Mouse (Mus musculus) liver, adult 2 months (tissue): ENCODE data around the gene Pappa. TPM values are rescaled to one million over a fixed set of nuclear protein-coding genes. Genes with fewer than 3 reads are reported as not detected.

ENCODE experiments used
- DNase-seq: peaks from one replicate; pipeline ENCODE4 v3.0.0-alpha.2; 2011; ENCODE audit warnings: low read depth, low spot score; ENCODE audit errors: extremely low read depth
- H3K27ac ChIP-seq: fragments of 200-500 bp; replicated peaks from 2 replicates; pipeline ENCODE4 v1.5.1; 2012; ENCODE audit warnings: low read depth, mild to moderate bottlenecking, control low read depth, inconsistent platforms, low read length; ENCODE audit not compliant: insufficient read depth
- H3K27me3 ChIP-seq: fragments of 200-500 bp; 2 replicates; pipeline ENCODE4 v1.6.1; 2012; ENCODE audit warnings: mild to moderate bottlenecking, moderate library complexity, low read length, inconsistent platforms; ENCODE audit not compliant: control insufficient read depth, insufficient read depth
- H3K36me3 ChIP-seq: fragments of 200-500 bp; 2 replicates; pipeline ENCODE4 v1.6.1; 2012; ENCODE audit warnings: low read length, inconsistent platforms; ENCODE audit not compliant: control insufficient read depth, insufficient read depth
- H3K4me1 ChIP-seq: fragments of 200-500 bp; 2 replicates; pipeline ENCODE4 v1.6.1; 2011; ENCODE audit warnings: low read length; ENCODE audit not compliant: control insufficient read depth, insufficient read depth
- H3K4me3 ChIP-seq: fragments of 200-500 bp; 2 replicates; pipeline ENCODE4 v1.5.1; 2011; ENCODE audit warnings: low read depth, mild to moderate bottlenecking, control low read depth, low read length, moderate library complexity; ENCODE audit not compliant: insufficient read depth
- H3K79me2 ChIP-seq: fragments of 200-500 bp; 2 replicates; pipeline ENCODE4 v1.6.1; 2012; ENCODE audit warnings: inconsistent platforms, mild to moderate bottlenecking, low read length, moderate library complexity; ENCODE audit not compliant: control insufficient read depth, insufficient read depth
- H3K9ac ChIP-seq: fragments of 200-500 bp; 2 replicates; pipeline ENCODE4 v1.6.1; 2012; ENCODE audit warnings: low read depth, mild to moderate bottlenecking, control low read depth, inconsistent platforms, low read length
- CTCF ChIP-seq: fragments of 200-500 bp; IDR thresholded peaks from 2 replicates; pipeline ENCODE4 v1.5.1; 2011; ENCODE audit warnings: low read depth, low read length, control low read depth
- POLR2A ChIP-seq: fragments of 200-500 bp; IDR thresholded peaks from 2 replicates; pipeline ENCODE4 v1.6.1; 2011; ENCODE audit warnings: low read length, control low read depth; ENCODE audit not compliant: insufficient read depth; ENCODE audit errors: extremely low read depth
- WGBS: fragments of 180-500 bp; shearing (Covaris S2); methylation state at CpG from one replicate; pipeline ENCODE4 v1.1.7; 2018; 5-methylcytosine and 5-hydroxymethylcytosine counted together
- polyA plus RNA-seq: library from polyadenylated mRNA; depleted of rRNA; stranded (reverse); fragments of >200 nt; gene quantifications from 2 replicates; pipeline ENCODE4 v1.2.3, GENCODE M21; 2012
- total RNA-seq: library from RNA; depleted of rRNA; stranded (reverse); fragments of >200 nt; gene quantifications from 2 replicates; pipeline ENCODE4 v1.2.3, GENCODE M21; 2014

Pappa gene
- total and polyA plus RNA-seq, 2 experiments: 0.02 to 0.09 TPM

- WGBS: 94% methylated on average over 3 of the region's 3 CpGs
- Histone ChIP-seq H3K27me3 (no peaks in the 10 kb centered on the region), H3K4me1 (peaks cover 4% of the 10 kb centered on the region; the same call in 1 of the 2 replicates), H3K27ac (no peak overlapping the region), H3K4me3 (no peak overlapping the region), H3K9ac (no peak overlapping the region), H3K79me2 (no peaks in the 10 kb centered on the region), H3K36me3 (no peaks in the 10 kb centered on the region)
- no peak for TF ChIP-seq POLR2A
- no peak for TF ChIP-seq CTCF
- no peak for DNase-seq
These were observed 176.5 kb downstream of the Pappa start for GRCm38 (mm10) chr4:65300431-65300830.

DNA sequence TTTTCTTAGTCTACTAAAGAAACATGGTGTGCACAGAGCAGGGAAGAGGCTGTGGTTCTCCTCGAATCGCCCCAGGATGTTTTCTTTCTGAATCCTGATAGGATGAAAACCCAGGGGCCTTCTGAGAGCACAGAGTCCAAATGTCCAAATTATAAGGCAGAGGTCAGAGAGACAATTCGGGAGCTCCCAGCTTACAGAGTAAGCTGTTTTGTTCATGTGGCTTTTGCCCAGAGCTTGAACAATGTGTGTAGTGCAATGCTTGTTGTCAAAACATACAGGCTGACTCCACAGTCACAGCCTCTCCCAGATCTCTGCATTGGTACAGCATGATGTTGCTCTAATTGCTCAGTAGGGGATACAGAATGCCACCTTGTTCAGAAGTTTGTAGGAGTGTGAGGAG lies 178.7 kb downstream of the Pappa start:
- no peaks in the 10 kb centered on the region for H3K27me3 ChIP-seq
- no peak overlapping the region for H3K4me3 ChIP-seq
- no peaks in the 10 kb centered on the region for H3K79me2 ChIP-seq
- TF ChIP-seq CTCF (no peak), POLR2A (no peak)
- H3K27ac ChIP-seq: no peak overlapping the region
- DNase-seq: peak; percentile 61
- 10% methylated on average over 3 of the region's 3 CpGs for WGBS
- H3K9ac ChIP-seq: no peak overlapping the region
- no peaks in the 10 kb centered on the region for H3K36me3 ChIP-seq
- H3K4me1 ChIP-seq: peaks cover 4% of the 10 kb centered on the region; the same call in 1 of the 2 replicates

DNA sequence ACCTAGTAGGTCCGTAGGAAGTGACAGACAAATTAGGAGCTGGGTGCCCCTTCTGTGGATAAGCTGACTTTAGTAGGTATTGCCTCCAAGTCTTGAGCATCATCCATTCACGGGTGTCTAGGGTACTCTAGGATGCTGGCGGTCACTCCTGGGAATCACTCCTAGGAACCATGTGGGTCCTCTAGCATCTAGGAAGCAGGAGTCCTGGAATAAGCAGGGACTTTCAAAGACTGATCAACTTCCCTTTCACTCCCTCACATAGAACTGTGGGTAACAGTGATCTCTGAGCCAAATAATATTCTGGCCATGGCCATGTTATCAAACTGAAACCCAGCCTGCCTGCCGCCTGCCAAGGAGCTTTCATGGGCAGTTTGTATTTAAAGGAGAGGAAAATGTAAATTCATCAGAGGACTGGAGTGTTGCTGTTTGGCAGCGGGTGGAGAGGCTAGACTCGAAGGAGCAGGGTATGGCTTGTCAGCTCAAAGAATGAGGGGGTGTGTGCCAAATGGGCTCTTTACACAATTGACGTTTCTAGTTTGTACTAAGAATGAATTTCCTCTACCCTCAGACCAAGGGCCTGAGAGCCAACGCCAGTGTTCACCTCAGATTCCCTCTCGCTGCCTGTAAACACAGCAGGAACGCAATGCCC lies 194.0 kb downstream of the Pappa start:
- TF ChIP-seq CTCF (no peak), POLR2A (no peak)
- Histone ChIP-seq H3K36me3 (no peaks in the 10 kb centered on the region), H3K27me3 (no peaks in the 10 kb centered on the region), H3K4me3 (no peak overlapping the region), H3K4me1 (no peaks in the 10 kb centered on the region), H3K9ac (no peak overlapping the region), H3K27ac (no peak overlapping the region), H3K79me2 (no peaks in the 10 kb centered on the region)
- DNase-seq: no peak
- WGBS: 67% methylated on average over 10 of the region's 10 CpGs

DNA sequence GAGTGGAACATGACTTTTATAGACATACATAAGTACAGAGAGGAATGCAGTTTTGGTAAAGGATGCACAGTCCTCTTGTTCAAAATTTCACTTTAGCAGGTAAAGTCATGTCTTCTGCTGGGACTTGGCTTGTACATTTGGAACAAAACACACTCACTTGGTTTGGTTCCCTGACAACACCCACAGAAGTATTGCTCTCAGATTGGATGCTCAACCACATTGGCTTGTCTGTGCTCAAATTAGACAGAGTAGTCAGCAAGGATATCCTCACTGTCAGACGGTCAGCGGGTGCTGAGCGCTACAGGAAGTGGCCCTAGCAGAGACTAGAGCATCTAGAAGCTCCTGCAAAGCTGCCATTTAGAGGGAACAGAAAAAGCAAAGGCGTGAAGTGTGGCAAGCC lies 197.4 kb downstream of the Pappa start:
- no peak overlapping the region for H3K27ac ChIP-seq
- no peak overlapping the region for H3K9ac ChIP-seq
- DNase-seq: no peak
- WGBS: 80% methylated on average over 4 of the region's 4 CpGs
- no peak overlapping the region for H3K4me3 ChIP-seq
- no peaks in the 10 kb centered on the region for H3K4me1 ChIP-seq
- no peaks in the 10 kb centered on the region for H3K36me3 ChIP-seq
- TF ChIP-seq CTCF: no peak
- no peak for TF ChIP-seq POLR2A
- no peaks in the 10 kb centered on the region for H3K27me3 ChIP-seq
- no peaks in the 10 kb centered on the region for H3K79me2 ChIP-seq

- no peak for TF ChIP-seq POLR2A
- no peak for TF ChIP-seq CTCF
- Histone ChIP-seq H3K36me3 (no peaks in the 10 kb centered on the region), H3K4me3 (no peak overlapping the region), H3K4me1 (no peaks in the 10 kb centered on the region), H3K9ac (no peak overlapping the region), H3K27ac (no peak overlapping the region), H3K79me2 (no peaks in the 10 kb centered on the region), H3K27me3 (no peaks in the 10 kb centered on the region)
- no peak for DNase-seq
- WGBS: 85% methylated on average over 1 of the region's 1 CpGs
These were observed 198.0 kb downstream of the Pappa start for GRCm38 (mm10) chr4:65321959-65322358.

GRCm38 (mm10) chr4:65325816-65326215 lies 201.8 kb downstream of the Pappa start:
- no peak overlapping the region for H3K4me3 ChIP-seq
- no peak for TF ChIP-seq POLR2A
- no peak for TF ChIP-seq CTCF
- no peaks in the 10 kb centered on the region for H3K27me3 ChIP-seq
- H3K4me1 ChIP-seq: no peaks in the 10 kb centered on the region
- 85% methylated on average over 2 of the region's 2 CpGs for WGBS
- DNase-seq: no peak
- no peaks in the 10 kb centered on the region for H3K79me2 ChIP-seq
- H3K9ac ChIP-seq: no peak overlapping the region
- H3K36me3 ChIP-seq: no peaks in the 10 kb centered on the region
- no peak overlapping the region for H3K27ac ChIP-seq
